Mouse (Mus musculus): ENCODE measurements around the gene Ptpn6.

GRCm38 (mm10) chr6:124679486-124679885 lies 59.0 kb downstream of the Ptpn6 start:
- TF ChIP-seq POLR2A (IDR thresholded peaks at IDR 0.05; ENCODE audit: borderline replicate concordance, extremely low read depth, insufficient read depth, insufficient read length, poor library complexity, severe bottlenecking) (no peak), CTCF (IDR thresholded peaks at IDR 0.05; ENCODE audit: borderline replicate concordance, extremely low read depth, insufficient read depth, insufficient read length) (no peak)
